Mouse (Mus musculus) heart, embryonic 15.5 days (tissue): ENCODE measurements at regions not wholly inside any gene's neighbourhood (a gene's known extent, or its start where the extent isn't known, plus 50 kb on each side); places are given as distances from the start of the nearest gene placed in this dataset.

ENCODE experiments used
- ATAC-seq: fragments of 200-750 bp; cut with Nextera tagmentation; replicated peaks from 2 replicates; pipeline ENCODE4 v1.8.0; 2017; ENCODE audit warnings: low read depth, moderate TSS enrichment; ENCODE audit not compliant: insufficient number of reproducible peaks, insufficient read depth, low FRiP score
- H3K27ac ChIP-seq: fragments of 300-500 bp; sonication (generic); 2 replicates; pipeline ENCODE4 v1.5.1; 2015; ENCODE audit warnings: mild to moderate bottlenecking, inconsistent platforms
- H3K27me3 ChIP-seq: fragments of 300-500 bp; sonication (generic); 2 replicates; pipeline ENCODE4 v1.6.1; 2015; ENCODE audit warnings: inconsistent platforms
- H3K36me3 ChIP-seq: fragments of 300-500 bp; sonication (generic); 2 replicates; pipeline ENCODE4 v1.6.1; 2015; ENCODE audit warnings: mild to moderate bottlenecking, inconsistent platforms
- H3K4me1 ChIP-seq: fragments of 300-500 bp; sonication (generic); replicated peaks from 2 replicates; pipeline ENCODE4 v1.6.1; 2015; ENCODE audit warnings: inconsistent platforms
- H3K4me2 ChIP-seq: fragments of 300-500 bp; sonication (generic); 2 replicates; pipeline ENCODE4 v1.6.1; 2015; ENCODE audit warnings: inconsistent platforms, mild to moderate bottlenecking, moderate library complexity
- H3K4me3 ChIP-seq: fragments of 300-500 bp; sonication (generic); 2 replicates; pipeline ENCODE4 v1.5.1; 2015; ENCODE audit warnings: mild to moderate bottlenecking, inconsistent platforms
- H3K9ac ChIP-seq: fragments of 300-500 bp; sonication (generic); 2 replicates; pipeline ENCODE4 v1.6.1; 2015; ENCODE audit warnings: mild to moderate bottlenecking, inconsistent platforms
- H3K9me3 ChIP-seq: fragments of 300-500 bp; sonication (generic); replicated peaks from 2 replicates; pipeline ENCODE4 v1.6.1; 2016; ENCODE audit warnings: inconsistent platforms
- WGBS: fragments of 180-500 bp; shearing (Covaris S2); methylation state at CpG from one replicate; pipeline ENCODE4 v1.1.7; 2015; ENCODE audit warnings: mixed read lengths; 5-methylcytosine and 5-hydroxymethylcytosine counted together

GRCm38 (mm10) chr11:7944373-7944772, 720.0 kb downstream of the Tns3 start:
- H3K4me1 ChIP-seq = no peaks in the 10 kb centered on the region
- H3K4me2 ChIP-seq = no peak overlapping the region
- H3K4me3 ChIP-seq = no peak overlapping the region
- no peak for ATAC-seq
- H3K27me3 ChIP-seq = no peaks in the 10 kb centered on the region
- no peak overlapping the region for H3K9ac ChIP-seq
- H3K27ac ChIP-seq = no peak overlapping the region
- H3K36me3 ChIP-seq = no peaks in the 10 kb centered on the region
- no peaks in the 10 kb centered on the region for H3K9me3 ChIP-seq
- WGBS = 69% methylated on average over 4 of the region's 4 CpGs

DNA sequence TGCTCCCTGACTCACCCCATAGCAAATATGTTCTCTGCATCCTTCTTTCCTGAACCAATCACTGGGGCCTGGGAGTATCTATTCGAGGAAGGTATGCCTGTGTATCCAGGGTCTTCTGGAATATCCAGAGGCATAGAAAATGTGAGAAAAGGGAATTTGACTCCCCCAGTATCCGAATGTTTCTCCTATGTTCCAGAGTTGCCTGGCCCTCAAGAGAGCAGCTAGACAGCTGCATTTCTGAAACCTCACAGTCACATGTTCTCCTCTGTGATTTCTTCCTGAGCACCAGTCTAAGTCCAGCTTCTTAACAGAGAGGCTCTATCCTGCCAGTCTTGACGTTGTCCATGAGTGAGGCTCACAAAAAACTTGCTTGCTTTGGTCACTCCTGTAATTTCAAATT, 719.9 kb upstream of the Igfbp3 start:
- Histone ChIP-seq H3K4me3 (no peak overlapping the region), H3K36me3 (no peaks in the 10 kb centered on the region), H3K9ac (no peak overlapping the region), H3K27ac (no peak overlapping the region), H3K27me3 (no peaks in the 10 kb centered on the region), H3K4me1 (no peaks in the 10 kb centered on the region), H3K4me2 (no peak overlapping the region), H3K9me3 (no peaks in the 10 kb centered on the region)
- 60% methylated on average over 3 of the region's 3 CpGs for WGBS
- ATAC-seq = no peak

DNA sequence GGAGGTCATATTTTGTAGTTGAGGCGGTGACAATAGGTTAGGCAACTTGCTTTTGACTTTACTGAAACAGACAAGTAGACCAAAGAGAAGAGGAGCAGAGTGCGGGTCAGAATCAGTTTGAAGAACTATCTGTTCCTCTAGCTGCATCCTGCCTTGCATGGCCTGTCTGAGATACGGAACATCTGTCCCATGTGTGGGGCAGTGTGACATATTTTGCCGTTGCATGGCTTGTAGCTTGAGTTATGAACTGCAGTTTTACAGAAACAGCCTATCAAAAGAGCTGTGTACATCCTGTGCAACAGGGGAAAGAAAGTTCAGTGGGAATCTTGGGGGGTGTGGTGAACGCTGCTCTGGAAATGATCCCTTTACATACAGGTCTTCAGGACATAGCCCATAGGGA, 718.9 kb upstream of the Igfbp3 start:
- ATAC-seq = no peak
- WGBS = 83% methylated on average over 5 of the region's 5 CpGs
- Histone ChIP-seq H3K4me3 (no peak overlapping the region), H3K36me3 (no peaks in the 10 kb centered on the region), H3K27me3 (no peaks in the 10 kb centered on the region), H3K4me2 (no peak overlapping the region), H3K4me1 (no peaks in the 10 kb centered on the region), H3K27ac (no peak overlapping the region), H3K9me3 (no peaks in the 10 kb centered on the region), H3K9ac (no peak overlapping the region)

DNA sequence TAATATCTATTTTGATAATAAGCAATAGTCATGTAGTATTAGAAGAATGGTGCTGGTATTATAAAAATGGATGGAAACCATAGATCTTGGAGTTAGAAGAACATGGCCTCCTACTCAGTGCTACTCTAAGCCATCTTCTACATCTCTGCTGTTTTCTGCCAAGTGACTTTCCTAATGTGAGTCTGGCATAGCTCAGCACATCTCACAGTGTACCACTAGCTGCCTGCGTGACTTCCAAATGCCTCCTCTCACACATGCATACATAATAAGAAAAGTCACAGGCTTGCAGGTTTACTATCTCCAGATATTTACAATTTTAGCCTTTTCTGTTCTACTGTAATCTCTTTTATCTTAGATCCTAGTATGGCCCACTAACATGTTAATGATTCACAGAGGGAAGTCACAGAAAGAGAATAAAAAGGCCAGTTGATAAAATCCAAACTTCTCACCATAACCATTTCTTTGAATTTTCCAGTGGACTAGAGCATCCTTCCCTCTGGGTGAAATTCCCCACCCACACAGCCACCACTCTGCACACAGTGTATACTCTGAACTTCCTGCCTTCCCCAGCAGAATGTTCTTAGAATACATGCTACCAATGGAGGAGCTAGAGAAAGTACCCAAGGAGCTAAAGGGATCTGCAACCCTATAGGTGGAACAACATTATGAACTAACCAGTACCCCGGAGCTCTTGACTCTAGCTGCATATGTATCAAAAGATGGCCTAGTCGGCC, 717.5 kb upstream of the Igfbp3 start:
- 83% methylated on average over 3 of the region's 3 CpGs for WGBS
- no peak overlapping the region for H3K27ac ChIP-seq
- no peaks in the 10 kb centered on the region for H3K27me3 ChIP-seq
- no peak overlapping the region for H3K4me2 ChIP-seq
- no peaks in the 10 kb centered on the region for H3K9me3 ChIP-seq
- no peaks in the 10 kb centered on the region for H3K4me1 ChIP-seq
- no peak for ATAC-seq
- no peaks in the 10 kb centered on the region for H3K36me3 ChIP-seq
- H3K9ac ChIP-seq = no peak overlapping the region
- H3K4me3 ChIP-seq = no peak overlapping the region

- ATAC-seq = no peak
- Histone ChIP-seq H3K9ac (no peak overlapping the region), H3K27ac (no peak overlapping the region), H3K9me3 (no peaks in the 10 kb centered on the region), H3K4me2 (no peak overlapping the region), H3K27me3 (no peaks in the 10 kb centered on the region), H3K4me3 (no peak overlapping the region), H3K4me1 (no peaks in the 10 kb centered on the region), H3K36me3 (no peaks in the 10 kb centered on the region)
Measured at GRCm38 (mm10) chr11:7927676-7928075, 714.0 kb upstream of the Igfbp3 start.

DNA sequence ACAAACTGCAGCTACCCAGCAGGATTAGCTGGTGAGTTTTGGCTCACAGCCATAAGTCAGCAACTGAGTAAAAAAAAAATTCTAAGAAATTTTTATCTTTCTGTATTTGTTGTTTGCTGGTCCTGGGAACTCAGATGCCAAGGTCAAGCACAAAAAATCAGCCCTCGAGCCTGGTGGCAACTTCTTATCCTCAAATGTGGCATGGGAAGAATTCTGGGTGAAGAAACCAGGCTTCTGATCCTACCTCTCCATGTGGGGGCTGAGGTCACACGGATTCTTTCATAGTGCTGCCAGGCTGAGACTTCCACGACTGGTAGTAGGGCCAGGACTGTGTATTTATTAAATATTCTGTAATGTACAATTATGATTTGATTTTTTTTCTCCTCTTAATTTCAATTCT, 698.3 kb upstream of the Igfbp3 start:
- WGBS = 52% methylated on average over 3 of the region's 3 CpGs
- no peak overlapping the region for H3K27ac ChIP-seq

GRCm38 (mm10) chr11:7900266-7900665, 686.5 kb upstream of the Igfbp3 start:
- no peak overlapping the region for H3K9ac ChIP-seq
- H3K27ac ChIP-seq = no peak overlapping the region
- H3K4me2 ChIP-seq = no peak overlapping the region
- no peaks in the 10 kb centered on the region for H3K9me3 ChIP-seq
- H3K4me1 ChIP-seq = no peaks in the 10 kb centered on the region
- ATAC-seq = no peak
- no peaks in the 10 kb centered on the region for H3K27me3 ChIP-seq
- H3K36me3 ChIP-seq = no peaks in the 10 kb centered on the region
- no peak overlapping the region for H3K4me3 ChIP-seq

More for the DNA sequence above, 698.3 kb upstream of the Igfbp3 start:
- ATAC-seq = no peak
- H3K9me3 ChIP-seq = no peaks in the 10 kb centered on the region
- no peak overlapping the region for H3K4me2 ChIP-seq
- no peak overlapping the region for H3K4me3 ChIP-seq
- H3K27me3 ChIP-seq = no peaks in the 10 kb centered on the region
- no peaks in the 10 kb centered on the region for H3K4me1 ChIP-seq
- no peak overlapping the region for H3K9ac ChIP-seq
- H3K36me3 ChIP-seq = no peaks in the 10 kb centered on the region

- no peak overlapping the region for H3K4me2 ChIP-seq
- no peak for ATAC-seq
- no peak overlapping the region for H3K4me3 ChIP-seq
- no peaks in the 10 kb centered on the region for H3K4me1 ChIP-seq
- WGBS = 43% methylated on average over 5 of the region's 5 CpGs
- H3K36me3 ChIP-seq = no peaks in the 10 kb centered on the region
- no peaks in the 10 kb centered on the region for H3K27me3 ChIP-seq
- H3K9ac ChIP-seq = no peak overlapping the region
- H3K9me3 ChIP-seq = no peaks in the 10 kb centered on the region
- H3K27ac ChIP-seq = no peak overlapping the region
Measured at GRCm38 (mm10) chr11:7898204-7898603, 684.5 kb upstream of the Igfbp3 start.

- no peak overlapping the region for H3K27ac ChIP-seq
- no peak overlapping the region for H3K9ac ChIP-seq
- no peak for ATAC-seq
- 53% methylated on average over 2 of the region's 2 CpGs for WGBS
- H3K4me3 ChIP-seq = no peak overlapping the region
- H3K4me2 ChIP-seq = no peak overlapping the region
- no peaks in the 10 kb centered on the region for H3K4me1 ChIP-seq
- H3K27me3 ChIP-seq = no peaks in the 10 kb centered on the region
- no peaks in the 10 kb centered on the region for H3K36me3 ChIP-seq
- H3K9me3 ChIP-seq = no peaks in the 10 kb centered on the region
Measured at GRCm38 (mm10) chr11:7880506-7880905, 666.8 kb upstream of the Igfbp3 start.

DNA sequence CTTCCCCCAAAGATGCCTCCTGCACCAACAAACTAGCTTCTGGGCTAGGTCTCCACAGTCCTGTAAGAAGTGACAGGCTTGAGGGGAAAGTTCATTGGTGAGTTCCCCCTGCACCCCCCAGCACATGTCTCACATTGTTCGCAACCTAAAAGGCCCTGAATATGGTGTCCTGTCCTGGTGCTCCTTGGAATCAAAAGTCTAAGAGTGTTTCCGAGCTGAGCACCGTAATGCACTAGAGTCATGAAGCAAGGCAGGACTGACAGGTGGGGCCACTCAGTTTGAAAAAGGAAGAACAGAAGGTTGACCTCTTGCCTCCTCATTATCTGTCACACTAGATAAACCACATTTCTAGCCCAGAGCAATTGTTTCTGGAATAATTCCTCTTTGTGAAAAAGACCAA, 650.4 kb upstream of the Igfbp3 start:
- 52% methylated on average over 3 of the region's 3 CpGs for WGBS

DNA sequence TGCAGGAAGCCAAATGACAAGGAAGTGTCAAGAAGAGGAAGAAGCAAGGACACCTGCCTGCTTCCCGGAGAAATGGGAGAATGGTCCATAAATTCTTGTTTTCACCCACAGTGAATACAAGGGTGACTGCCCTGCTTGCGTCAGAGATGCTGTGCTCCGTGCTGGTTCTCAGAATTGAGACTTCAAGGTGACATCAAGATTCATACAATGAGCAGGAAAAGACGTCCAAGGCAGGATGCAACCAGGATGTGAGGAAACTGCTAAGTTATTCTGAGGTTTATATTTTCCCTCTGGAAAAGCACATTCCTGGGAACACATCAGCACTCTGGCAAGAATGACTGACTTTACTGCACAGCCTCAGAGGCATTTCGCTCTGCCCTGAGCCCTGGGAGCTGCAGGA, 650.0 kb upstream of the Igfbp3 start:
- no peak for ATAC-seq
- Histone ChIP-seq H3K4me2 (no peak overlapping the region), H3K4me3 (no peak overlapping the region), H3K36me3 (no peaks in the 10 kb centered on the region), H3K9ac (no peak overlapping the region), H3K27me3 (no peaks in the 10 kb centered on the region), H3K9me3 (no peaks in the 10 kb centered on the region), H3K4me1 (no peaks in the 10 kb centered on the region), H3K27ac (no peak overlapping the region)
- 55% methylated on average over 5 of the region's 5 CpGs for WGBS

More for the DNA sequence above, 650.4 kb upstream of the Igfbp3 start:
- no peaks in the 10 kb centered on the region for H3K9me3 ChIP-seq
- no peak overlapping the region for H3K4me3 ChIP-seq
- H3K27me3 ChIP-seq = no peaks in the 10 kb centered on the region
- H3K4me2 ChIP-seq = no peak overlapping the region
- no peak overlapping the region for H3K9ac ChIP-seq
- H3K36me3 ChIP-seq = no peaks in the 10 kb centered on the region
- H3K27ac ChIP-seq = no peak overlapping the region
- ATAC-seq = no peak
- H3K4me1 ChIP-seq = no peaks in the 10 kb centered on the region

GRCm38 (mm10) chr11:7862547-7862946, 648.8 kb upstream of the Igfbp3 start:
- Histone ChIP-seq H3K9me3 (no peaks in the 10 kb centered on the region), H3K27ac (no peak overlapping the region), H3K4me1 (no peaks in the 10 kb centered on the region), H3K4me3 (no peak overlapping the region), H3K9ac (no peak overlapping the region), H3K27me3 (no peaks in the 10 kb centered on the region), H3K36me3 (no peaks in the 10 kb centered on the region), H3K4me2 (no peak overlapping the region)
- no peak for ATAC-seq
